Mouse (Mus musculus) C2C12 (cell line): ENCODE data around the gene Ryr1. TPM values are rescaled to one million over a fixed set of nuclear protein-coding genes. Genes with fewer than 3 reads are reported as not detected.

Source experiments
- H3K27me3 ChIP-seq: one replicate; pipeline ENCODE4 v1.6.1; 2011; ENCODE audit not compliant: control insufficient read depth, insufficient read depth, insufficient read length
- H3K36me3 ChIP-seq: one replicate; pipeline ENCODE4 v1.6.1; 2011; ENCODE audit not compliant: control insufficient read depth, insufficient read depth
- H3K4me3 ChIP-seq: one replicate; pipeline ENCODE4 v1.5.1; 2011; ENCODE audit warnings: mild to moderate bottlenecking, control low read depth; ENCODE audit not compliant: poor library complexity, insufficient read depth, severe bottlenecking
- H3K79me2 ChIP-seq: one replicate; pipeline ENCODE4 v1.6.1; 2011; ENCODE audit not compliant: control insufficient read depth, insufficient read depth
- H3K79me3 ChIP-seq: one replicate; pipeline ENCODE4 v1.6.1; 2011; ENCODE audit warnings: low read depth, control low read depth
- H3ac ChIP-seq: one replicate; pipeline ENCODE3; 2011; ENCODE audit warnings: low read depth; ENCODE audit not compliant: control insufficient read depth, insufficient read length
- CEBPB ChIP-seq: IDR thresholded peaks from one replicate; pipeline ENCODE4 v1.6.1; 2011; ENCODE audit warnings: low read depth, mild to moderate bottlenecking, control low read depth, moderate library complexity
- CTCF ChIP-seq: IDR thresholded peaks from one replicate; pipeline ENCODE4 v1.5.1; 2011; ENCODE audit not compliant: control insufficient read depth, insufficient read depth, insufficient read length
- FOSL1 ChIP-seq: IDR thresholded peaks from one replicate; pipeline ENCODE4 v1.8.0; 2011; ENCODE audit warnings: mild to moderate bottlenecking, low read length; ENCODE audit not compliant: poor library complexity, insufficient read depth, severe bottlenecking
- MAX ChIP-seq: IDR thresholded peaks from one replicate; pipeline ENCODE4 v1.6.1; 2011; ENCODE audit warnings: mild to moderate bottlenecking, control low read depth
- MYOD1 ChIP-seq: IDR thresholded peaks from one replicate; pipeline ENCODE4 v1.6.1; 2011; ENCODE audit warnings: low read depth; ENCODE audit not compliant: control insufficient read depth, insufficient read length
- MYOG ChIP-seq: IDR thresholded peaks from one replicate; pipeline ENCODE4 v1.6.1; 2011; ENCODE audit not compliant: control insufficient read depth, insufficient read length; ENCODE audit errors: extremely low read depth
- USF1 ChIP-seq: IDR thresholded peaks from one replicate; pipeline ENCODE4 v1.6.1; 2011; ENCODE audit warnings: low read depth, mild to moderate bottlenecking, control low read depth, moderate library complexity
- polyA plus RNA-seq: library from polyadenylated mRNA; unstranded; fragments of >200 nt; fragmentation: generic; extraction: Trizol; gene quantifications from one replicate; pipeline ENCODE4 v1.2.1, GENCODE M21; 2012; ENCODE audit warnings: missing spikeins

Gene Ryr1
- polyA plus RNA-seq, 1 experiment: 1.1 TPM

DNA sequence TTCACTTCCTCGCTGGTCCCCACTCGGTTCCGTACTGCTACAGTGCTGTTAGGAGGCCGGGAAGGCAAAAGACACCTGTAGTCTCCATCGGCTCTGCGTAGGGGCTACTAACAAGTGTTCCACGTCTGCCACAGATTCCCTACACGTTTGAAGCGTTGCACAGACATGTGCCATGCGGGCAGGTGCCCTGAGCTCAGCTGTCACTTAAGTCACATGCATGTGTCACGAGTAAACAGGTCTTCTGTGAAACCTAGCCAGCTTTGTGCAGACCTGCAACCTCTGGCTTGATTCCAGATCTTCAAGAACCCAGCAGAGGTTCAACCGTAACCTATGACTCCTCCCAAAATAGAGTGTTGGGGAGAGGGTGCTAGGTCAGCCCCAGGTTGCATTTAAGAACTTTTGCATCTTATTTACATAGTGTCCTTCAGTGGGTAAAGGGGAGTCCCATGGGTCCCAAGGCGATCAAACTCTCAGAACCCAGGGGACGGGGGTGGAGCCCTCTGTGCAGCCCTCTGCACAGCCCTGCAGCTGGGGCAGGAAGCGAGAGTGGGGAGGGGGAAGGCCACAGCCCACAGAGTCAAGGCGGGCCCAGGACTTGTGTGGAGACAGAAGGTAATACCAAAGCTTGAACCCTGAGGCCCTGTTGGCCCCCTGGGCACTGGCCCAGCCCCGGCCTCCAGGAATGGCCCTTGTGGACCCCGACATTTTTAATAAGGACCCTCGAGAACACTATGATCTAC, 142.5 kb downstream of the Ryr1 start:
- Histone ChIP-seq H3K4me3 (peak overlapping the region; percentile 21), H3K79me3 (peaks cover 16% of the 10 kb centered on the region), H3K27me3 (no peaks in the 10 kb centered on the region), H3ac (peak overlapping the region; percentile 88), H3K79me2 (peaks cover 30% of the 10 kb centered on the region), H3K36me3 (peaks cover 14% of the 10 kb centered on the region)
- no peak for TF ChIP-seq FOSL1
- TF ChIP-seq CEBPB: no peak
- no peak for TF ChIP-seq MYOD1
- no peak for TF ChIP-seq MAX
- no peak for TF ChIP-seq CTCF
- TF ChIP-seq MYOG: no peak
- TF ChIP-seq USF1: no peak

DNA sequence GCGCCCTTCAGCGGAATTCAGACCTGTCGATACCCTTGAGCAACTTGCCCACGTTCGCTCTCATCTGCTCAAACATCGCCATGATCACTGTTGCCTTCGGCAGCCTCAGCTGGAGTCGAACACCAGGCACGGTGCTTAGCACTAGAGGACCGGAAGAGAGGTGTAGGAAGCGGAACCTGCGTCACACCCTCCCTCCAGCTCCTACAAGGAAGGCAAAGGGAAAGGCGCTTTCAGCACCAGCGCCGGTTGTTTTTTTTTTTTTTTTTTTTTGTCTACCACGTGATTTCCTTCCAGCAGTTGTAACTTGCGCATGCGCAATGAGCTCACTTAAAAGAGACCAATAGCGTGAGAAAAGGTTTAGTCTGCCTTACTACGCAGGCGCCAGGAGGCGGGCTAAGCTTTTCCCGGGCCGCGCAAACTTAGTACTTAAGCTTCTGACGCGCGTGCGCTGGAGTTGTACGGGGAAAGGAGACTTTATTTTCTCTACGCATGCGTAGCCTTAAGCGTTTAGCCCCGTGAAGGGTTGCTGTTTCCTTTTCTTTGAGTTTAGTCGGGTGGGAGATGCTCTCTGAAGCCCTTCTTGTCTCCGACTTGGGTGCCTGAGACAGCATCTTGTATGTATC, 143.2 kb downstream of the Ryr1 start, which contains the start of the genes Eif3k and Map4k1:
TSS of gene Eif3k (minus strand) at position 214 of the 623 bp plus-strand sequence.
TSS of gene Map4k1 (plus strand) at position 400 of the 623 bp plus-strand sequence.
- no peaks in the 10 kb centered on the region for H3K27me3 ChIP-seq
- peaks cover 30% of the 10 kb centered on the region for H3K79me2 ChIP-seq
- H3ac ChIP-seq: peak within 1 kb of the TSS; percentile 88
- H3K79me3 ChIP-seq: peaks cover 16% of the 10 kb centered on the region
- TF ChIP-seq CTCF (no peak), MAX (no peak), USF1 (peak; percentile 84), FOSL1 (no peak), MYOG (no peak)
- H3K36me3 ChIP-seq: peaks cover 20% of the 10 kb centered on the region
- H3K4me3 ChIP-seq: peak within 1 kb of the TSS; percentile 80

DNA sequence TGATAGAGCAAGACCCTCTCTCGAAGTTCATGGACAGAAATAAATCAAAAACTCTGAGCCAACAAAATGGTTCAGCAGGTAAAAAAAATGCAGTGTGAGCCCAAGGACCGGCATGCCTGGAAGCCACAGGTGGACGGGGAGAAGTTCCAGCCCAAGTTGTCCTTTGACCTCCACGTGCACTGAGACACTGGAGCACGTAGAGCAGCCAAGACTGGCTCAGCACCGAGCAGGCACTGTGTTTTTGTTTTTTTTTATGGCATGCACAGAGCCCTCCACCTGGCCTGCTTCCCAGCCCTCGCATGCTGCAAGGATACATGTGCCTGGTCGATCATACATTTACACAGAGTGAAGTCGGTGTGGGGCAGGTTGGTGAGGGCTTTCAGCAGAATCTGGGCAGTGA, 147.4 kb downstream of the Ryr1 start:
- Histone ChIP-seq H3ac (no peak overlapping the region), H3K27me3 (no peaks in the 10 kb centered on the region), H3K79me2 (peaks cover 30% of the 10 kb centered on the region), H3K4me3 (no peak overlapping the region), H3K79me3 (peaks cover 16% of the 10 kb centered on the region), H3K36me3 (peaks cover 34% of the 10 kb centered on the region)
- TF ChIP-seq MYOD1 (no peak), USF1 (no peak), CEBPB (no peak)

DNA sequence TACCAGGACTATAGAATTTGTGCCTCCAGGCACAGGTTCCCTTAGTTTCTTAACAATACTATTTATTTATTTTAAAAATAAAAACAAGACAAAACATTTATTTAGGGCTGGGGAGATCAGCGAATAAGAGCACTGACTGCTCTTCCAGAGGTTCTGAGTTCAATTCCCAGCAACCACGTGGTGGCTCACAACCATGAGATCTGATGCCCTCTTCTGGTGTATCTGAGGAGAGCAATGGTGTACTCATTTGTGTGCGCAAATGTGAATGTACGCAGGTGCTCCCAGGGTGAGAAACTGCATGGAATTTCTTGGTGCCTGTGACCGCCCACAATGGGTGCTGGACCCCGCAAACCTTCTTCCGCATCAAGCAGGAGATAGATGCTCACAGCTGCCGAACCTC, 152.0 kb downstream of the Ryr1 start:
- Histone ChIP-seq H3K79me3 (no peaks in the 10 kb centered on the region), H3ac (no peak overlapping the region), H3K36me3 (peaks cover 25% of the 10 kb centered on the region), H3K27me3 (no peaks in the 10 kb centered on the region), H3K79me2 (no peaks in the 10 kb centered on the region), H3K4me3 (no peak overlapping the region)
- TF ChIP-seq MYOD1 (no peak), FOSL1 (no peak), MYOG (no peak), CTCF (no peak), CEBPB (no peak), MAX (no peak), USF1 (no peak)

DNA sequence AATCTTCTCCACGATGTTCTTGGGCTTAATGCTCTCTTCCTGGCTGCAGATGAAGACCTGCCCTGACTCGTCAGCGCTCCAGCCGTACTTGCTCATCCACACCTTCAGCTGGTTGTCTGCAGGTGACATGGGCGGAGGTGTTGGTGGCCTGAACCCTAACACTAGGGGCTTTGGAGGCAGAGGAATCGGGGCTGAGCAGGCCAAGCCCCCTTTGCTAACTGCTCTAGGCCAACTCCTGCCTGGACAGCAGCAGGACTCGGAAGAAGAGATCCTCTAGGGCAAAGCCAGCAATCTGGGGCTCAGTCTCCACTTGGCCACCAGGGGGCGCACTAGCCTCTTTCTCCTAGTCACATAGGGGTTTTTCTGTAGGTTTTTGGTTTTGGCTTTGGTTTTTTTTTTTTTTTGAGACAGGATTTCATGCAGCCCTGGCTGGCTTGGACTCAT, 152.4 kb downstream of the Ryr1 start:
- H3K36me3 ChIP-seq: peaks cover 21% of the 10 kb centered on the region

More for the DNA sequence above, 152.4 kb downstream of the Ryr1 start:
- peak overlapping the region; percentile 52 for H3ac ChIP-seq
- H3K79me3 ChIP-seq: no peaks in the 10 kb centered on the region
- TF ChIP-seq MYOG: no peak
- no peak for TF ChIP-seq USF1
- no peak for TF ChIP-seq CEBPB
- no peak for TF ChIP-seq MAX
- no peak for TF ChIP-seq CTCF
- no peak for TF ChIP-seq FOSL1
- no peak for TF ChIP-seq MYOD1
- no peaks in the 10 kb centered on the region for H3K27me3 ChIP-seq
- no peak overlapping the region for H3K4me3 ChIP-seq
- no peaks in the 10 kb centered on the region for H3K79me2 ChIP-seq
